Mouse (Mus musculus) cerebellum, adult 8-10 months (tissue): ENCODE results near the gene Il10.
A peak's percentile ranks its signal among the peaks of the same experiment; 100 is the strongest.

ENCODE experiments used
- DNase-seq: peaks from one replicate; pipeline ENCODE4 v3.0.0; 2022

Gene Il10

DNA sequence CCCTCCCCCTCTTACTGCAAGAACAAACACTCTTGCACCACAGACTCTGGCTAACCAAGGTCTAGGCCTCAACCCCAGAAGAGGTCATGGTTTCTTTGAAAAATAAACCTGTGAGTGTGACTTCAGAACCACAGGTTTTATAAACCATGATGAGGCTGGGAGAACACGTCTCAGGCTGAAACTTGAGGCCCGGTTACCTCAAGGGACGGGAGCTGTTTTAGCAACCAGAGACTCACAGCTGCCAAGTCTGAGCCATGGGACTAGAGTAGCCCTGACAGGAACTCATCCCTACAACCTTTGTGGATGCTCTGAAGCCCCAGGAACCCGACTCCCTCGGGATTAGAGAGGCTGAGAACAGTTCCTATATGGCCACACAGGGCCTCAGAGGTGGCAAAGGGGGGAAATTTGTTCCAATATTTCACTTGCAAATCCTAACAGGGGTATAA lies 29.7 kb downstream of the Il10 start:
- no peak for DNase-seq

DNA sequence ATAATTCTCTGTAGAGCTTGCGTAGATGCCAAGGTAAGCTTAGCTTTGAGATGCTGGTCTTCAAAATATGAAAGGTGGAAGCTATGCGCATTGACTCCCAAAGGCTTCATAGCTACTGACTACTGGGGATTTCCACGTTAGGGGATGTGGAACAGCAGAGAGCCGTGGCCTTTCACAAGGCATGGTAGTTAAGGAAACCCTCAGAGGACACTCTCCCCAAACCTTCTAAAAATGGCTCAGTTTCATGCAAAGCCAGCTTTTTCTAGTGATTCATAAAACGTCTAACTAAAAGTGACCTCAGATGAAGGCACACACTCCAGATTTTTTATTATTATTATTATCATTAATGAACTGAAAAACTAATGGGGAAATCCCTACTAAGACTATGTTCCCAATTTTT lies 30.4 kb downstream of the Il10 start:
- no peak for DNase-seq

DNA sequence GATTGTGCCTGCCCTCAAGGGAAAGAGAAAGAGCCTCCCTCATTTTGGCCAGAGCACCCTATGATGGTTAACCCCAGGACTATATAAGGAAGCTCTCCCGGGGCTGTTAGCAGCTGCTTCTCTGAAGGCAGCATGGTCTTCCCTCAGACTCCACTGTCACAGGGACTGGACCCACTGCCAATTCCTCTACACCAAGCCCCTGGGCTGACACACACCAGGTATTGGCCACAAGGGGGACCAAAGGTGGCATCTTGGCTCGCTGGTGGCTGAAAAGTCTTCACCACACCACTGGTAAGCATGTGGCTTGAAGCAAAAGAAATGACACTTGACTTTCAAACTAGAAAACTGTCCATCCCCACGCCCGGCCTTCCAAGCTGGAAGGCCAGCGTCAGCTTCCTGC lies 31.0 kb downstream of the Il10 start:
- no peak for DNase-seq

DNA sequence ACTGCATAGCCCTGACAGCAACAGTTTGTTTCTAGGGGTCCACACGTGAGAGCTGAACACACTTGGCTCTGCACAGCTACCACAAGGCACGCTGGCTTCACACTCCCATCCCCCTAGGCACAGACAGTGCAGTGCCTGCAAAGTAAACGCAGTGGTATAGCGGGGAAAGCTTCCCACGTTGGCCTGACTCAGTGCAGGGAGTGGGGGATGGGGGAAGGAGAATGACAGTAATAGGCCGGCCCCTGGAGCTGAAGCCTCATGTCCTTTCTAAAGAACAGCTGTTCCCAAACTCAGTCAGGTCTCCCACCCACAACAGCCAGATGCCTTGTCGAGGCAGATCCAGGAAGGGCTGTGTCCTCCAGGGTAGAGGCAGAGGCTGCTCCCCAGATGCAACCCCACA lies 31.4 kb downstream of the Il10 start:
- DNase-seq: no peak

DNA sequence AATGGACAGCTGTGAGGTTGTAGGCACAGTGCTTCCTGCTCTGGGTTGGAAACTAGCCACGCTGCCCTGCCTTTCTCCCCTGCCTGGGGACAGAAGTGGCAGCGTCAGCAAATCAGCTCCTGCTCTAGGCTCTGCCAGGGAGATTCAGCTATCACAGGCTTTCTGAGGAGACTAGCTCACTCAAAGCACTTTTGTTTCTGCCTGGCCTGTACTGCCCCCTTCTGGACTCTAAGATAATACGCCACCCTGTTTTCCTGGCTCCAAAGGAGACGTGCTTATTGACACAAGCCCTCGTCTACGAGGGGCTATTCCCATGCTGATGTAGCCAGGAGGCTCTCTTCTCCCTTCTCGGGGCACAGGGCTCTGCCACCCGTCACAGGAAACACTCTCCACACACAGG lies 33.6 kb downstream of the Il10 start:
- peak; percentile 48 for DNase-seq

DNA sequence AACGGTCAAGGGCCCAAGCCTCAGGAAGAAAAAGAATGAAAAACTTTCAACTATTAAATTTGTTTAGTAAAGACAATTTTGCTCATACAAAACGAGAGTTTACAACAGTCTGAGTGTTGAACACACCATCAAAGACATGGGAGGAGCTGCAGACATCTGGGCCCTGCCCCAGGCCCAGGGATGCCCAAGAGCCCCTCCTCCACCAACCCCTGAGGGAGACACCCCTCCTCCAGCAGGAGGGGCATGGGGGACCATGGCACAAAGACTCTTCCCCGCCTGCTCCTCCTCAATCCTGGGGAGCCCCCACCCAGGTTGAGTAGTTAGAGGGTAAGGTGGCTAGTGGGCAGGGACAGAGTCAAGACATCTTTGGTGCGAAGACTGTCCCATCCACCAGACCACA lies 34.0 kb downstream of the Il10 start:
- DNase-seq: no peak

DNA sequence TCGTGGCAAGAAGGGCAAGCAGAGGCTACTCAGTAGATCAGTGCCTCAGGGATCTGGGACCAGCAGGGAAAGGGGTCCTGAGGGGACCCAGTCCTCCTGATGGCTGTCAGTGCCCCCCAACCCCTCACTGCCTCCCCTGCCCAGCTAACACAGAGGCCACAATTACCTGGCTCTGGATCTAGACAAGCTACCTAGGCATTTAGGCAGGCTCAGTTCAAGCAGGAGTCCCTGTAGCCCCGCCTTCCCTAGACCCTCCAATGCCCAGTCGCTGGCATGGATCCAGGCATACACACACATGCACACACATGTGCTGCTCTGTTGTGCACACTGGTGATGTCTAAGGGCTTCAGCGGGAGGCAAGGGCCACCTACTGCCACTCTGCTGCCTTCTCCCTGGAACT lies 34.6 kb downstream of the Il10 start:
- DNase-seq: no peak

DNA sequence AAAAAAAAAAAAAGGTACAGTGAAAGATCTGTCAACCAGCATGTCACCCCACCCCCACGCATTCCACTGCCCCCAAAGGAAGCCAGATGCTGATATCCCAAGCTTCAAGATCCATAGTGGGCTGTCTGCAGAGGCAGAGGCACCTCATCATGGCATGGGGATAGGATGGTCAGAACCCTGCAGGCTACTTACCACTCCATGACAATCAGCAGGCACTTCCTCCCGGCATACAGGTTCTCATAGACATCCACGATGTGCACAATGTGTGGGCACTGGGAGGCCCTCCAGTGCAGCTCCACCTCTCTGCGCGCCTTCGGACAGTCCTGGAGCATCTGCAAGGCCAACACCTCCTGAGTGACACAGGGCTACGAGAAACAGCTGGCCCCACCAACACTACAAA lies 38.8 kb downstream of the Il10 start:
- no peak for DNase-seq

DNA sequence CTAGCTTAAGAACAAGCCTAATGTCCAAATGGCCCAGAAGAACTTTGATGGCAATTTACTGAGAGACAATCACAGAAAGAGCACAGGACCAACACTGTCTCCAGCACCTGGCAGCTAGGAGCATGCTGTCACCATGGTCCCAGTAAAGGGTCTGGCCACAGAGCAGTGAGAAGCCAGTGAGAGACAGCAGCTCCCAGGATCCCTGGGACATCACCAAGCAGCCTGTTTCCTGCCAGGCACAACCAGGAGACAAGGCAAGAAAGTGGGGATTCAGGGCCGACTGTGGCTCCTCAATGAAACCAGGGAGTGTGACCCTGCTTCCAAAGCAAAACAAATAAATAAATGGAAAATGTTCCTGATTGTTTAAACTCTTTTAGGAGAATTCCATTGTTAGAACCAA lies 39.8 kb downstream of the Il10 start:
- no peak for DNase-seq

DNA sequence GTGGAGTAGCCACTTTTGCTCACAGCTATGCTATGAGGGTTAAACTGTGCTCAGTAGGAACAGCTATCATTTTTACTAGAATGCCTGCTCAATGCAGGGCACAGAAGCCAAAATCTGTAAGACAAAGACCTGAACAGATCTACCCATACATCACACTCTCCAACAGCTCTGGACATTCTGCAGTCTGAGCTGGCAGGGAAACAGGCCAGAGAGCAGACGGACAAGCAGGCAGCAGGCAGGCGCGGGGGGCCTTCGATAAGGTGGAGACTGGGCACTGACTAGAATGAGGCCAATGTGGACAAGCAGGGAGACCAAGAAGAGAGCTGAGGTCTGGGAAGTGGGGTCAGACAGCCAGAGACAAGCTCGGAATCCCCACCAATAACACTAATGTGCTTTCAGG lies 40.2 kb downstream of the Il10 start:
- DNase-seq: no peak

DNA sequence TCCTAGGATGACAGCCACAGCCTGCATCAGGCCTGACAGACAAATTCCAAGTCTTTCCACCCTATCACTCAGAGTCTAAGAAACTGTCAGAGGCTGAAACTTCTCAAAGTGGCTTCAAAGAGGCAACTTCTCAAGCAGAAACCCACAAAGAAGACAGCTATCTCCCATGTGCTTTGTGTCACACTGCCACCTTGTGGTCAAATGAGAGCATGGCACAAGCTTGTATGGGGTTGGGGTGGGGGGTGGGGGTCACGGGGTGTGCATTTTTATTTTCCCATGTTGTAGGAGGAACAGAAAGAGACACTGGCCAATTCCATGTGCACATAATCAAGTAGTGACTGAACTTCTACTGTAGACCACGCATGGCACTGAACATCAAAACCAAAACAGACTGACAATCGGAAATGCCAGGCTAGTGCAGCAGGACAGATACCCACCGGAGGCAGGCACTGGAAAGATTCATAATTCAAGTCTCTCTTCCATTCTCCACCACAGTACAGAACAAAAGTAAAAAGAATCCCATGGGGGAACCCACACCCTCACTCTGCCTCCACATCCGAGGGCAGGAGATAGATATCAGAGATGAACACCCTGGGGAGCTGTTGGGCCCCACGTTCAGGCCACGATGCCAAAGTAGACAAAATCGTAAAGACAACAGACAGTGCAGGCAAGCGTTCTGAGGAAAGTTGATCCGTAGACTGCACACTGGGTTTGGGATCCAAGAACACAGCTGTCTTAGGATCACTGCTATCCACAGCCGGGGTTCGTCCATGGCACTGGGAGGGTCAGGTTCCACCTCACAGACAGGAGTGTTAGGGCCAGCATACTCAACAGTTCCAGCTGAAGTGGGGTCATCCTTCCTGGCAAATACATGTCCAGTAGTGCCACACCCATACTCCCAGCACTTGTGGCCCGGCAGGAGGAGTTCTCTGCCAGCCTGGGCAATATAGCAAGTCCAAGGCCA lies 40.9 kb downstream of the Il10 start:
- DNase-seq: peak; percentile 43

DNA sequence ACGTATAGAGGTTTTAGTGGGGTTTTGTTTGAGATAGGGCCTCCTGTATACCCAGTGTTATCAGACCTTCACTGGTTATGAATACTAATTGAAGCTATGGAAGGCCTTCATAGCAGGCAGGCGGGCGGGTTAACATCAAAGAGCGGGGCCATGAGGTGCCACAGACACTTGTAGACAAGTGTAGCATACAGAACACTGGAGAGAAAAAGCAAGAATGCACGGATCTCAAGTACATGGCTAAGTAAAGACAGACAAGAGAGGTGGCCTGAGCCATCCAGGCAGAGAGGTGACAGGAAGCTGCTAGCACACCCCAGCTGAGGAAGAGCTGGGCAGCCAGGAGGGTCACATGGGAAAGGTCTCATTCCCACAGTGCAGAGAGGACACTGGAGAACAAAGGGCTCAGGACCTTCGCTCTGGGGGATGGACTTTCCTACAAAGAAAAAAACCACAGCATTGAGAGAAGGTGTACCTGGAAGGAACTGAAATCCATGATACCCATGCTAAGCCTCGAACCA lies 42.2 kb downstream of the Il10 start:
- no peak for DNase-seq

DNA sequence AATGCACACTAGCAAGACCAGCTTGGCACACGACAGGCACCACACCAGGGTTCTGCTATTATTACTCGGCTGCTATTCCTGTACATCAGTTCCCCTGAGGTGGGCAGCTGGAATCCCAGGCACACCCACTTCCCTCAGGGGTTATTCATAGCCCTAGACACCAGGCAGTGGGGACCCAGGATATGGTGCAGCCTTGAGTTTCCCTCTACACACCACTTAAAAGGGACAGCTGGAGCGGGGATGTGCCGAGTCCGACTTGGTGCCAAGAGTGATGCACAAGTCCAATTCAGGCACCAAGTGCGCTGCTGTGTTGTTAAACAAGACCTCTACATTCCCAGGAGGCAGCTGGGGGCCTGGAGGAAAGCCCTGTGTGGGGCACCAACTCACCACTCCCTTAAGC lies 43.2 kb downstream of the Il10 start:
- no peak for DNase-seq

DNA sequence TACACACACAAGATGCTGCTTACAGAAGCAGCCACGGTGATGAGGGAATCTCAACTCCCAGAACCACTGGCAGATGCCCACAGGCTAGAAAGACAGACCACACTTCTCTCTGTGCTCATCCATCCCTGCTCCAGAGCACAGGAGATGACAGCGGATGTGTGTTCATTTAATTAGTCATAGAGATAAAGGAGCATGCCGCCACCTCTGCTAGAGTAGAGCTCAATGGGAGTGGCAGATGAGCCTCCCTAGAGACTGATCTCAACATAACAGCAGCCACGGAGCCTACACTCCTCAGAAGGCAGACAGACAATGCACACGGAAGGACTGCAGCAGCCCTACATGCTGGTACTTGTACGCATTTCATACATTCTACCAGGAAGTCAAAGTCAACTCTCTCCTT lies 44.6 kb downstream of the Il10 start:
- DNase-seq: no peak

DNA sequence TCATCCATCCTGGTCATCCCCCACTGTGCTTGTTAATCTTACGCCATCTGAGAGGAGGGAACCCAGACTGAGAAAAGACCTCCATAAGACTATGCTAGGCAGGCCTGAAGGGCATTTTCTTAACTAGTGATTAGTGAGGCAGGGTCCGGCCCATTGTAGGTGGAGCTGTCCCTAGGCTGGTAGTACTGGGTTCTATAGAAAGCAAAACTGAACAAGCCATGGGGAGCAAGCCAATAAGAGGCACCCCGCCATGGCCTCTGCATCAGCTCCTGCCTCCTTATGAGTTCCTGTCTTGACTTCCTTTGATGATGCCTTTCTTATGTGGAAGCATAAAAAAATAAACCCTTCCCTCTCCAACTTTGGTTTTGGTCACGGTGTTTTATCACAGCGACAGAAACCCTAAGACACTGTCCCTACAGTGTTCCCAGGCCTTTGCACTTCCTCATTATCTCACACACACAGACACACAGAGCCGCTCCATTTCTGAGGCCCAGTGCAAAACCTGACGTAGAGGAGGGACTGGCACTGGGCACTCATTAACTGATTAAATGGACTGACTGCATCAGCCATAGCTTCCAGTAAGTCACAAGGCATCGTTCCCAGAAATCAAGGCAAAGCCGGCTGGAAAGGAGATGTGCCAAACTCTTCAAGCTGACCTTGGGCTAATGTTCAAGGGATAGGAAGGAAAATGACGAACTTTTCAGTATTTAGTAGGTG lies 48.5 kb downstream of the Il10 start:
- DNase-seq: no peak

DNA sequence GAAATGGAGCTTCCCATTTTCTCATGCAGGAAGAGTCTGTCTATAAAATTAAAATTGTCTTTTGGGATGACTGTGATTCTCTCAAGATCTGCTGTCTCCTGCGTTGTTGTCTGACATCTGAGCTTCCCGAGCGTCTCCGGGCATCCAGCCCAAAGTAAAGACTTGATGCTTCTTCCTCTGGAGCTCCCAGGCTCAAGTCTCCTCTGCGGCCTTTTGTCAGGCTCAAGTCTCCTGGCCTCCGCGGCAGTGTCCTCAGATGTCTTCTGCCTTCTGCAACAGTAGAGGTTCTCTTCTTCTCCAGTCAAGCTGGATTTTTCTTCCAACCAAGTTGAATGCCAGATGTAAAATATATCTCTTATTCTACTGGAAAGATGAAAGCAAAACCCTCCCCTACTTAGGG lies 49.4 kb downstream of the Il10 start:
- DNase-seq: no peak

DNA sequence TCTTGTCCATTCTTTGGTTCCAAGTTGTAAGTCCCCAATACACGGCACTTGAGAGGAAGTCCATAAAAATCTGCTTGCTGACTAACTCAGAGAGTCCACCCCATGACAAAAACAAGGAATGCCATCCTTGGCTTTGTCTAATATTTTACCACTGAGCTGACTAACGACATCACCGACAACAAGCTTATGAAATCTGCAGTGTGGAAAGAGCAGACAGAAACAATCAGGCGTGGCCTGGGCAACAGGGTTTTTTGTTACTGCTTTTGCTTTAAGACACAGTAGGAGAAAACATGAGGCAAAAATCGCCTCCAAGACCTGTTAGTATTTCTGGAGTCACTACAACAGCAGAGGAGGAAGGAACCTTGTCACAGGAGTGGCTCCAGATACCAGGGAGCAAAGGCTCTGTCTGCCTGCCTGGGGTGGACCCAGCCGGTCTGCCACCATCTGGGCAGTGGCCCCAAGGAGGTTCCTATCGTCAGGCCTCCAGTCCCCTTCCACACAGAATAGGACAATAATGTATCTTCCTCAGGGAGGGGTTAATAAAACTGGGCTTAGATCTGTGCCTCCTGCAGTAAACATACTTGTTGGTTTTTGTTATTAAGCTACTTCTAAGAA lies 52.8 kb downstream of the Il10 start:
- DNase-seq: no peak

DNA sequence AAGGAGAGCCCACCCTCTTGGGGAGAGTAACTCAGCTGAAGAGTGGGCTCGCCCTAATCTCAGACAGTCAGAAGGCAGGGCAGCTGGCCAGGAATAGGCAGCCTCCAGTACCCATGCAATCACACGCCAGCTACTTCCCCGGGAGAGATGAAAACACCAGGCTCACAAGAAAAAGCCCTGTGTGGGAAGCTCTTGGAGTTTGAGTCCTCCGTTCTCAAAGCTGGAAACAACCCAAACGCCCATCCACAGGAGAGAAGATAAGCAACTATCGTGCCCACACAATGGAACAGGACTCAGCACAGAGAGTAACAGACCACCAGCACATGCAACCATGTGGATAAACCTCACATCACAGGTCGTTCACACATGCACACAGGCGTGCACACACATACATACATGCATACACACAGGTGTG lies 54.9 kb downstream of the Il10 start:
- DNase-seq: no peak
